Mouse (Mus musculus): ENCODE measurements around the gene Akr1c14.
"Not testable (repeated sequence)": the region's sequence is repeated elsewhere in the genome, so short reads cannot be mapped to it uniquely, and the experiment has no call there.

Akr1c14 gene

DNA sequence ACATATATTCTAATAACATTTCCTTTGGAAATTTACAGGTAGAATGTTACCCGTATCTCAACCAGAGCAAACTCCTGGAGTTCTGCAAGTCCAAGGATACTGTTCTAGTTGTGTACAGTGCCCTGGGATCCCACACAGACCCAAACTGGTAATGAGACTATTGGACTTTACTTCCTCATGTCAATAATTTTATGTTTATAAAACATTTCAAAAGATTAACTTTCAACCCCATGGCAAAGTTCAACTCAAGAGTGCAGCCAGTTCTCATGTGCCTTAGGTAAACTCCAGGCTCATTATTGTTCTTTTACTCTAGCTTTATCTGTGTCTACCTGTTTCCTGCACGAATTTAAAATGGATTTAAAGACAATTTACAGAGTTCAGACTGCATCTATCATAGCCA lies at the start of gene Akr1c14:
Gene Akr1c14, plus strand, starts transcription at position 293 of the 400 bp plus-strand sequence.
- no peak for DNase-seq (ENCODE audit: low read depth)

DNA sequence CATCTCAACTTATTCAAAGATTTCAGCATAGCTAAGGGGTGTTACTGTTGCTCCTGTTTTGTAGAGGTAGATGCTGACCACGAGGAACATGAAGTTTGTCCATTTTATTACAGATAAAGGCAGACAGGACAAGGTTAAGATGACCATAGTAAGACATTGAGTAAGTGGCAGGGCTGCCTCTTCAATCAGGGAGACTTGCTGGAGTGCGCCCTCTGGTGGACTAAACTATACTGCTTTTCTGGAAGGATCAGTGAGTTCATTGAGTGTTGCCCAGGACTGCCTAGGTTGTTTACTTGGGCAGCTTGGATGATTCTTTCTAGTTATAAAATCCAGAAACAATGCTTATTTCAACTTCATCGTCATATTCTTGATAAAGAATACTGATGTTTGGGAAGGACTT lies 47.1 kb upstream of the Akr1c14 start:
- DNase-seq (ENCODE audit: low read depth): peak; percentile 52

DNA sequence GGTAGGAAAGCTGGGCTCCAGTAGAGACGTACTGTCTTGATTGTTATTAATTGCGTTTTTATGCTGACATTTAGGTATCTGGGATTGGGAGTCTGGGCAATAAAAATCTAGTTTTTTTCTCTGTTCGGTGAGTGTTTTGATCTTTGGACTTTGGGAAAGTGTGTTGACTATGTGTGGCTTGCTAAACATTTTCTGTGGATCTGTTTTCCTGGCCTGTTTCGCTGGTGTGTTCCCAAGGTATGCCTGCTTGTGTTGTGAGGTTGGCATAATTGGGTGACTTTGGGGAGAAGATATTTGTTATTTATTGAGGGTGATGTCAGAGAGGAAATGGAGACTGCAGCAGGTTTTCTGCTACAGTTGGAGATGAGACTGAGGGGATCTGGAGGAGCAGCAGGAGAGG lies 38.0 kb upstream of the Akr1c14 start:
- DNase-seq (ENCODE audit: low read depth): no peak

DNA sequence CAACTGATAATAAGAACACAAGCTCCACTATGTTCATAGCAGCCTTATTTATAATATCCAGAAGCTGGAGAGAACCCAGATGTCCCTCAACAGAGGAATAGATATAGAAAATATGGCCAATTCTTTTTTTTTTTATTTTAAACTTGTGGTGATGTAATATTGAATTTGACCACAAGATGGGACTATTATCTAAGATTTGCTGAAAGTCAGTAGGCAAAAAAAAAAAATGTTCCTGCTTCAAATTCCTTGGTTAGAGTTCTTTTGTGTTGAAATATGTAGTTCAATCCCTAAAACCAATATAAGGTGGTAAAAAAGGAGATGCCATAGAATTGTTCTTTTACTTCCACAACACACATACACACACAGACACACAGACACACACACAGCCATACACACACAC lies 35.0 kb upstream of the Akr1c14 start:
- no peak for DNase-seq (ENCODE audit: low read depth)

DNA sequence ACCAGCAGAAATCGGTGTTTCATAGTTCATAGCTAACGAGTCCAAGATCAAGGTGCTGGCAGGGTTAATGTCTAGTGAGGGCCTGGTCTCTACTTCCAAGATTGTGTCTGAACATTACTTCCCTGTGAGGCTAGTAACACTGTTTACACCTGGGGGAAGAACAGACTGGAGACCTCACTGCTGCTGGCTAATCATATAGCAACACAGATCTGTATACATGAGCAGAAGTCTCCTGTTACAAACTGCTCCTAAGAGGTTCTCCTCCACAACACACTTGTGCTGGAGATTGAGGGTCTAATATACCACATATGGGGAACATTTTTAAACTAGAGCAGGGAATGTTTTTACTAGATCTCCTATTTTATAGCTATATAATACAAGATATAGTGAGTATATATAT lies 18.9 kb upstream of the Akr1c14 start:
- no peak for DNase-seq (ENCODE audit: low read depth)

DNA sequence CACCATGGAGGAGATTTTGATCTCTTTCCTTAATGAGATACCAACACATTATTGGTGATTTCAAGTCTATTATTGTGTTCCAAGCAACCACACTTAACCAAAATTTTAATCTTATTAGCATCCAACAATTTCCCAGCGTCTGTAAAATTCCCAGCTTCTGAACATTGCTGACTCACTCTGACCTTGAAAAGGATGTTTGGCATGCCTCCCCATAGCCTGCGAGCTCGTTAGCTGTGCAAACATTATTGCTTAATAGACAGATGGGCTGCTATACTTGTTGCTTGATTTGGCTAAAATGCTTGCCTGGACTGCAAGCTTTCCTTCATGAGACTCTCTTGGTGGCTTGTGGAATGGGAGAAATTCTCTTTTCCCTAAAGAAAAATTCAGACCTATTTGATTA lies 16.3 kb upstream of the Akr1c14 start:
- DNase-seq (ENCODE audit: low read depth): no peak

DNA sequence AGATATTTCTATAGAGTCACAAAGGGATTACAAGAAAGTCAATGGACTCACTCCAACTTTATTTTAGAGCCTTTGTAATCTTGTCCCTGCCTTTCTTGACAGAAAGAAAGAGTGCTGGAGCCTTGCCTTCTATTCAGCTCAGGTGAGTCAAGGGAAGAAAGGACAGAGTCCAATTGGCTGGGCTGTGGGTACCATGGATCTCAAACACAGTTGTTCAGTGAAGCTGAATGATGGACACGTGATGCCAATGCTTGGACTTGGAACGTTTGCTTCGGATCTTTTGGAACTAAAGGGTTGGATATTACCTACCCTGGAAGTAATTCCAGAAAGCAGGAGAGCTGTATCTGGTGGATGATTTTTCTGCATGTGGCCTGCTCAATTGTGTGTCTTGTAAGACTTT lies 13.8 kb upstream of the Akr1c14 start:
- no peak for DNase-seq (ENCODE audit: low read depth)

DNA sequence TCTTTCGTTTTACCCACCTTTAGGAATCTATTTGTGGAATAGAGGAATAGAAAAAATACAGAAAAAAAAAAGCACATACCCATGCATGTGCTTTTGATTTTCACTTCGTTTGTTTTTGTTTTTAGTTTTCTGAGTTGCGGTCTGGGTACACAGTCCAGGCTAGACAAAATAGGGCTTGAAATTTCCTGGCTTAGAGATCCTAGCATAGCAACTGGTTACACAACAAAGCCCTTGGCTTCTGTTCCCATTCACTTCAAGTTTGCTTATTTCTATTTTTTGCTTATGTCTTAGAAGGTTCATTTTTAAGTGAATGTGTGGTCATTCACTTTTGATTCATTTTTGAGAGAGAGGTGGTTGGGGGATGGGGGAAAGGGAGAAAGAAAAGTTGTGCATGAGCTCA lies 2.7 kb upstream of the Akr1c14 start:
- DNase-seq (ENCODE audit: low read depth): no peak

DNA sequence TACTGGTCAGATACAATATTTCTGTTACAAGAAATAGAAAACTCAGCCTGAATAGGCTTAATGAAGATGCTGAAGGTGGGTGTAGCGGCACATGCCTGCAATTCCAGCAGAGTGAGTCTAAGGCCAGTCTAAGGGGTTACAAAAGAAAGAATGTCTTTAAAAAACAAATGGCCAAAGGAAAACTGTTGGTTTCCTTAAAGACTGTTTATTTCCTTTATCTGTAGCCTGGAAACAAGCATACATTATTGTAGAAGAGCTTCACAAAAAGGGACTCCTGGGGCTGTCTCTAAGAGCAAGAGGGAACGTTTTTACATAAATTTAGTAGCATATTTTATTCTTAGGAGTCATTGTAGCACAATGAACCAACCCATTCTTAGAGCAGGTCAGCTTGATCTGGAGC lies 2.0 kb upstream of the Akr1c14 start:
- DNase-seq (ENCODE audit: low read depth): no peak

DNA sequence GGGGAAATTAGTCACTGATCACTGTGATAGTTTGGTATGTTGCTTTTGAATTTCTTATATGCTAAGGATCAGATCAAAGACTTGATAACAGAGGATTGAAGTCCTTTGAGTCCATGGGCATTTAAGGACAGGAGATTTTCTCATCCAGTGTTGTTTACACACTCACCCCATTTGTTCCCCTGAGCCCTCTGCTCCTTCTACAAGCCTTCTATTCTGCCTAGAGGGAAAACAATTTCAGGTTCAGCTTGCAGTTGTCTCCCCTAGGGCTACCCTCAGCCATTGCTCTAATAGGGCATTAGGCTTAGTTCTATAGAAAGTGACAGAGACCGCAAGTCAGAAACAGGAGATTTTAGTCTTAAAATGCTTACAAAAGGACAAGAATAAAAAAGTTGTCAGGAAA lies 585 bp upstream of the Akr1c14 start:
- no peak for DNase-seq (ENCODE audit: low read depth)

DNA sequence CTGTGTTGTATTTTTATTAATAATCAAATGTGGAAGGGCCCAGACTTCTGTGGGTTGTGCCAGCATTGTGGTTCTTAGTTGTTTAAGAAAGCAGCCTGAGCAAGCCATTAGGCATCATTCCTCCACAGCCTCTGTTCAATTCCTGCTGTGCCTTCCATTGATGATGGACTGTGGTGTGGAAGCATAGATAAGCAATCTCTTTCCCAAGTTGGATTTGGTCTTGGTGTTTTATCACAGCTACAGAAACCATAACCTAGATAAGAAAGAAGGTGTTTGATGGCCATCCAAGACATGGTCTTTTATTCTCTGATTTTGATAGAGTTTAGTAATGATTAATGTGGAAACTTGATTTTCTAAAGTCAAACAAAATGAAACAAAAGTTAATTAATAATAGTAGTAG lies 844 bp downstream of the Akr1c14 start:
- DNase-seq (ENCODE audit: low read depth): no peak

DNA sequence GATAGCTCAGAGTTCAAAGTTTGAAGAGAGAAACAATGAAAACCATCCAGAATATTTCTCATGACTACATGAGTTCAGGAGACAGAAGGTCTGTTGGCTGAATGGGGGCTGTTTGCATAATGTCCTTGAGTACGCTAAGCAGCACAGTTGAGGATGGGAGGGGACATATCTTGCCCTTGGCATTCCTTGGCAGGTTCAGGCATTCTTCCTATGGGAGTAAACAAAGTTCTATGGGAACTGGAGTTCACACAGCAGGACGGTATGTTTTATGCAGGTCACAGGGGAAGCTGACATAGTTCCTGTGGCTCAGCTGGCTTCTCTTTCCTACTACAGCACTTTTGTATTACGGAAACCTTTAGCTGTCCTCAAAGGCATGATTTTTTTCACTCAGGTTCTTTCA lies 6.6 kb downstream of the Akr1c14 start:
- DNase-seq (ENCODE audit: low read depth): no peak

DNA sequence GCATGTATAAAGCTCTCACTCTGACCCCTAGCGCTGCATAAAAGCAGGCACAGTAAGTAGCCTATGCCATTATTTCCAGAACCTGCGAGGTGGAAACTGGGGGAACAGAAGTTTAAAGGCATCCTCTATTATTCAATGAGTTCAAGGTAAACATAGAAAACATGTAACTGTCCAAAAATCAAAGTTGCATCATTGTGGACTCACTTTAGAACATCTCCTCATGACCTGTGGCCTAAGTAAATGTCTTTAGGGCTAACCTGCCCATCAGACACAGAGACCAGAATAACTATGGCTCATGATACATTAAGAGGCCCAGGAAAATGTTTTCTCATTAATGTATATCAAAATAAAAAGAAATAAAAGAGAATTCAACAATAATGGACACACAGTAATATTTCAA lies 7.4 kb downstream of the Akr1c14 start:
- no peak for DNase-seq (ENCODE audit: low read depth)

DNA sequence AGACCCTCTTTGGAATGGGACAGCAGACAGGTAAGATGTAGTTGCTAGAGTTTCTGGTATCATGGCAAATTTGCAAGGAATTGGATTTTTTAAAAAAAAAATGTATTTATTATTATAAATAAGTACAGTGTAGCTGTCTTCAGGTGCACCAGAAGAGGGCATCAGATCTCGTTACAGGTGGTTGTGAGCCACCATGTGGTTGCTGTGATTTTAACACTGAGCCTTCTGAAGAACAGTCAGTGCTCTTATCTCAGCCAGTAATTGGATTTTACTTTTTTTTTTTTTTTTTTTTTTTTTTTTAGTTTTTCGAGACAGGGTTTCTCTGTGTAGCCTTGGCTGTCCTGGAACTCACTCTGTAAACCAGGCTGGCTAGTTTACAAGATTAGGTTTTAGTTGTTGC lies 9.4 kb downstream of the Akr1c14 start:
- DNase-seq (ENCODE audit: low read depth): not testable (repeated sequence)

DNA sequence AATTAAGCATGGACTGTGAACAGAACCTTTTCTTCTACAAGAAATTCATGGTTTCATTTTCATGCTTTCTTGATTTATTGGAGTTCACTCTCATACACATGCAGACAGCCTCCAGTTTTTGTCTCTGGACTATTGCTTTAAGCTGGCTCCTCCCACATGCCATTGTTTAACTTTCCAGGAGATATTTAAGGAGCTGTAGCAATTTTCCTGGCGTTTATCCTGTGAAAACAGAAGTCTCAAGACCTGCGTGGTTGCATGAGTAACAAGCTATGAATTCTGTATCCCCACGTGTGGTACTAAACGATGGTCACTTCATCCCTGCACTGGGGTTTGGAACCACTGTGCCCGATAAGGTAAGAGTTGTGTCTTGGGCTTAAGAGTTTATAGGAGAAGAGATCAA lies 10.6 kb downstream of the Akr1c14 start:
- no peak for DNase-seq (ENCODE audit: low read depth)

DNA sequence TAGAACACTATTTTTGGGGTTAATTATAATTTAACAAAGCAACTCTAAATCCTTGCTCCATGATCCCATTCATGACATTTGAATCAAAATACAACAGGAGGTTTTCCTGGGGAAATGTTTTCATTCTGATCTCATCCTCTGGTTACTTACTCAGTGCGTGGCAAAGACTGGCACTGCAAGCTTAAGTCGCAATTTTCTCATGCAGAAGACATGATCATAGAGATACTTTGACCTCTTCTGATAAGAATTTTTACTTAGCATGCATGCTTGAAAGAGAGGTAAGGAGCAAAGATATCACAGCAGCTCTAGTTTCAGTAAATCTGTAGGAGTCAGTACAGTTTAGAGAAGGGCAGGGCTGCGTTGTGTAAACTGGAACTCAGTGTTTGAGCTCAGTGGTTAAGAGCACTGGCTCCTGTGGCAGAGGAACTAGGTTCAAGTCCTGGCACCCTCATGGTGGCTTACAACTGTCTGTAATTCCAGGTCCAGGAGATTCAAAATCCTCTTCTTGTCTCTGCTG lies 11.5 kb downstream of the Akr1c14 start:
- DNase-seq (ENCODE audit: low read depth): no peak

DNA sequence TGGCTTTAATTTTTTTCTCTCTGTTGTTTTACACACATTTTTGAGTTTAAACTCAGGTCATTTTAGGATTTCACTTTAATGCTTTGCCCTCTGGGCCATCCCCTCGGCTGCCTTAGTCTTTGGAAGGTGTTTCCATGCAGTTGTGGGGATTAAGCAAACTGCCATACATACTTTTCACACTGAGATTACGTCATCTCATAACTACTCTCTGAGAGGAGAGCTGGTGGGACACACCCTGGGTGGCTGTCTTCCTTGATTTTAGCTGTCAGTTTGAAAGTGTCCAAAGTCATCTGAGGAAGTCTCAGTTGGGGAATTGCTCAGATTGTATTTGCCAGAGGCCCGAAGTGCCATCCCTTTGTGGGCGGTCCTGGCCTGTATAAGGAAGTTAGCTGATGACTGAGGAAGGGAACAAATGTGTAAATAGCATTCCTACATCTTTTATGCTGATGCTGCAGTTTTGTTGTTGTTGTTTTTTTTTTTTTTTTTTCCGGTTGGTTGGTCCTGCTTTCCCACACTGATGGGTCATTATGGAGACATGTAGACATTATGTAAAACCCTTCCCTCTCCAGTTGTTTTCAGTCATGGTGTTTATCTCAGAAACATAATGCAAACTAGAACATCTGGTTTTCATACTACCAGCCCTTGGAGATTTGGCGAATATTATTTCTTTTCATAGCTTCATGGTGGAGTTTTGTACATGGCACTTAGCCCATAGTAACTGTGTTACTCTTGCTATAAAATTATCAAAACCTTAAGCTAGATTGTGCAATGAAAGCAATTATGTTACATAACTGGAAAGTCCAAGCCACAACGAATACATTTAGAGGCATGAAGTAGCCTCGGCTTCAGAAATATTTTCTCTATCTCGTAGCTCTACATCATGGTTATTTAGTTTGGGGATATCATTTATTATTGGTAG lies 28.0 kb downstream of the Akr1c14 start:
- no peak for DNase-seq (ENCODE audit: low read depth)

DNA sequence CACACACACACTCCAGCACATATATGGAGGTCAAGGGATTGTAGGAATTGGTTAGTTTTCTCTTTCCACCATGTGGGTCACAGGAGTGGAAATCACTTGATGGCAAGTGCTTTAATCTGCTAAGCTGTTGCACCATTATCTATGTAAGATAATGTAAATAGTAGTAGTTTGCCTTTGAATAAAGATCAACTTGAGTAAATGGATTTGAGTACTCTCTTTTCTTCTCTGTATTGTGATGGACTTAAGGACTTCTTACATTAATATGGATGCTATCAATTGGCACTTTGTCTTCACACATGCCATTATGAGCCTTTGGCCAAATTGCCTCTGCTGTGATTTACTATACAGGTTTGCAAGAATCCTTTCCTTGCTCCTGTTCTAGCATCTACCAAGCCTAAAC lies 31.1 kb downstream of the Akr1c14 start:
- no peak for DNase-seq (ENCODE audit: low read depth)

DNA sequence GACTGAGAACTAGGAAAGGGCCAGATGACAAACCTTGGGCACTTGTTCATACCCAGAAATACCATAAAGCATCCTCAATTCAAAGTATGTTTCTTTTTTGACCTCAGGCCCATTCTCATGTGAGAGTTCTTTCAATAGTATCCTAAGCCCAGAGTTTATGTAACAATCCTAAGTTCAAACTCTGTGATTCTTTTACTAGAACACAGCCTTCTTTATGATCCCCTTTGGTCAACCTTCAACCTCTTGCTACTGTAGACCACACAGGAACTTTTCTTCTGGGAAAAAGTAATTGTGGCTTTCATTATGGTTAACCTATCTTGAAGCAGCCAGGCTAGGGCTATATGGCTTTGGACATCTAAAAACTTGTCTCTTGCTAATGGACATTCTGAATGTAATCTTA lies 52.9 kb downstream of the Akr1c14 start:
- DNase-seq (ENCODE audit: low read depth): no peak

DNA sequence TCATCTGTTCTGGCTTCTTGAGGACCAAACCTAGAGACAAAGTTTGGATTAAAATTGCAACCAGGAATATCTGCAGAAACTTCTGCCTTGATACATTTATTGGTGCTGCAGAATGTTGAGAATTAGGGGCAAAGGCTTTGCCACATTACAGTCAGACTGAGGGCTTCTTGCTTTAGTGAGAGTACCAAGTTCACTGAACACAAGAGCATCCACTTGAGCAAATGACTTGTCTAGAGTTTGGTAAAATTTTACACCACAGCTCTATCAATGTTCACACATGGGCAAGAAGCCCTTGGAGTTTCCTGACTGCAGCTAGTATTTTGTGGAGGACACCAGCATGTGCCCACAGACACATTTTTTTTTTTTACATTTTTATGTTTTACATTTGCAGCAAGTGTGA lies 53.9 kb downstream of the Akr1c14 start:
- DNase-seq (ENCODE audit: low read depth): no peak

DNA sequence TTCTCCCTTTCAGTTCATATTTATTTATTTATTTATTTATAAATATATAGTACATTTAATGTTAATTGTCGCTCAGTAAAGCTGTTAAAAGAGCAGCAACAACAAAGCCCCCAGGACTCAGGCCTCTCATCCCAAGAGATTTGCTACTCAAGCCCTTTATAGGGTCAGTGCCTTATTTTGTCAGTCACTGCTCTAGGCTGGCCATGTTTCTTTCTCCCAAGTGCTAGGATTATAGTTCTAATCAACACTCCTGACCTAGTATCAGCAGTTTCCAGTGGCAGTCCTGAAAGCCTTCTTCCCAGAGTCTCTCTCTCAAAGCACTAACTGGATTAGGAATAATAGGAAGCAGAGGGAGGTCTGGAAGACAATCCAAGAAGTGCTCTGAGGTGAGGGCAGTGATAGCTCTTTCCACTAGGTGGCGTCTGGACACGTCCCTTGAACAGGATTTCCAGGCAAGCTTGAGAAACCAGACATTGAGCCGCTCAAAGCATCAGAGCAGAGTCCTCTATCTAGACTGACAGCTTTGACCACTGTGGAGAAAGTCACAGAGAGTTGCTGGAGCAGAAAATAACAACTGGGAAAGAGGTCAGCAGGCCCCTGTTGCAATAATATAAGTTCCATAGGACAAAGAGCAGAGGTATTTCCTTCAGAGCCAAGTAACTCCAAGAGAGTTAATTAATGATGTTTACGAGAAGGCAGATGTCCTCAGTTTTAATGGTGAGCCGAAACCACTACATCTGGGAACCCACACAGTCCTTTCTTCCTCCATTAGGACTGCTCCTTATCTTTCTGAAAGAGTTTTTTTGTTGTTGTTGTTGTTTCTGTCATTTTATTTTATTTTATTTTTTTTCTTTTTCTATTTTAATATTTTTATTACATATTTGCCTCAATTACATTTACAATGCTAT lies 61.7 kb downstream of the Akr1c14 start:
- peak; percentile 28 for DNase-seq (ENCODE audit: low read depth)

DNA sequence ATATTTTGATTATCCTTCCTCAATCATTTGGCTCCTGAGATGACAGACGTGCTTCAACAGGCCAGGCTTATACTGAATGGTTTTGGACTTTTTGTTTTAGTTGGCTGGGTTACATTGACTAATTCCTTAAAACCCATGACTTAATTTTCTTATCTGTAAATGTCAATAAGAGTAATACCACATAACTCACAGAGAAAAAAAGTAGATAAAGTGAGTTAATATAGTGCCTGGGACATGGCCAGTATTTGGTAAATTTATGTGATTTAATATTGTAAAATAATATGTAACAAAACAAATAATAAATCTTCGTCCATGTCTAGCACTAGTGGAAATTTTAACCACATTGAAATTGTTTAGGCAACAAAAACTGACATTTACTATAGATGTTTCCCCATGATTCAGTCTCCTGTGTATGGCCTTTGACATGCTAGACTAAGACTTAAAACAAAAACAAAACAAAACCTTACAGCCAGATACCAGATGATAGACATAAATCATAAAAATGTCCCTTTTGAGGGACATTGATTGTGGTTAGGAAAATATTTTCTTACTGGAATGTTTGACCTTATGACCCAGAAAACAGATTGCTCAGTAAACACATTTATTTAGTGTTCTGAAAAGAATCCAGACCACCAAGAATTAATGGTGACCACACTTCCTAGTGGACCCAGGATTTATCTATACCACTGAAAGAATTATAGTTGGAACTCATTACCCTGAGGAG lies 70.5 kb downstream of the Akr1c14 start:
- DNase-seq (ENCODE audit: low read depth): no peak
